ENCODE assay signal across 9 mouse cellular contexts in genomic region chr7:79089111-79089510, GRCm38 (mm10). TPM values are rescaled to one million over a fixed set of nuclear protein-coding genes. Genes with fewer than 3 reads are reported as not detected.
A peak's percentile ranks its signal among the peaks of the same experiment; 100 is the strongest.
DNase-seq lines count a peak whose midpoint lies in the region; ATAC-seq and TF ChIP-seq lines count a peak whose summit lies in the region.
"Had no signal": no experiment of that assay in that cellular context is flagged by ENCODE, and none has a peak within 500 bp of the region (broad histone marks: within the 10 kb centered on the region; RNA-seq: fewer than 3 reads in every experiment).

No protein-coding gene starts in this region.

- ATAC-seq in intestine, embryonic 16.5 days: no peak
- ATAC-seq in inflammation-experienced regulatory T-cells, adult 6 months: no peak

- WGBS in kidney, adult 2 months: 86% methylated on average over 4 of the region's 4 CpGs
- WGBS in intestine, embryonic 16.5 days: 73% methylated on average over 4 of the region's 4 CpGs

- H3K9me3 ChIP-seq in intestine, embryonic 16.5 days (ENCODE audit: control insufficient read depth, low read length): no peaks in the 10 kb centered on the region
- H3K9me3 ChIP-seq: heart, embryonic 15.5 days; liver, embryonic 13.5 days had no signal

- no peak overlapping the region for H3K4me2 ChIP-seq in intestine, embryonic 16.5 days (ENCODE audit: low read depth, low read length)
- H3K4me2 ChIP-seq: heart, embryonic 15.5 days; liver, embryonic 13.5 days had no signal

- H3K27ac ChIP-seq in kidney, adult 2 months (ENCODE audit: insufficient read depth, low read depth, low read length): no peak overlapping the region
- no peak overlapping the region for H3K27ac ChIP-seq in intestine, embryonic 16.5 days (ENCODE audit: low read length)
- H3K27ac ChIP-seq: heart, embryonic 15.5 days; liver, embryonic 13.5 days had no signal

- H3K4me1 ChIP-seq in kidney, adult 2 months (ENCODE audit: control insufficient read depth, insufficient read depth, low read length): no peaks in the 10 kb centered on the region
- no peaks in the 10 kb centered on the region for H3K4me1 ChIP-seq in intestine, embryonic 16.5 days (ENCODE audit: control insufficient read depth, insufficient read depth, low read length)
- H3K4me1 ChIP-seq: heart, embryonic 15.5 days; liver, embryonic 13.5 days had no signal

- 0 out of 2 replicates have a peak, but pooled peaks have one; percentile 16 for TF ChIP-seq CTCF in kidney, adult 2 months (conservative IDR thresholded peaks at IDR 0.05; ENCODE audit: insufficient read depth, insufficient read length, low read depth, low read length)

- DNase-seq in kidney, adult 2 months: peak; percentile 12
- no peak for DNase-seq in kidney, adult 11 months
- DNase-seq in 416B (ENCODE audit: low read depth): peak; percentile 5
- DNase-seq in ES-CJ7 (ENCODE audit: low read depth, low spot score): peak; percentile 73
- peak; percentile 46 for DNase-seq in kidney, postnatal 10 days
- DNase-seq: liver, embryonic 13.5 days had no signal

- H3K27me3 ChIP-seq in kidney, adult 2 months (replicated peaks; ENCODE audit: control insufficient read depth, insufficient read depth, low read length): no peaks in the 10 kb centered on the region
- no peaks in the 10 kb centered on the region for H3K27me3 ChIP-seq in intestine, embryonic 16.5 days (replicated peaks; ENCODE audit: control insufficient read depth, insufficient read depth, low read length)
- H3K27me3 ChIP-seq: heart, embryonic 15.5 days; liver, embryonic 13.5 days had no signal

- TF ChIP-seq POLR2A in kidney, adult 2 months (IDR thresholded peaks at IDR 0.05; ENCODE audit: low read depth, low read length): no peak

- no peaks in the 10 kb centered on the region for H3K36me3 ChIP-seq in kidney, adult 2 months (ENCODE audit: control insufficient read depth, insufficient read depth, low read length)
- H3K36me3 ChIP-seq in intestine, embryonic 16.5 days (ENCODE audit: control insufficient read depth, insufficient read depth, low read length): no peaks in the 10 kb centered on the region
- H3K36me3 ChIP-seq: heart, embryonic 15.5 days; liver, embryonic 13.5 days had no signal

- H3K4me3 ChIP-seq in kidney, adult 2 months (ENCODE audit: insufficient read depth, low read depth, low read length): no peak overlapping the region
- H3K4me3 ChIP-seq in intestine, embryonic 16.5 days (ENCODE audit: low read length): no peak overlapping the region
- H3K4me3 ChIP-seq: heart, embryonic 15.5 days; liver, embryonic 13.5 days had no signal

- H3K9ac ChIP-seq in intestine, embryonic 16.5 days (ENCODE audit: low read depth, low read length): no peak overlapping the region
- H3K9ac ChIP-seq: heart, embryonic 15.5 days; liver, embryonic 13.5 days had no signal

RNA-seq across cellular contexts. Expression of gene Acan, which starts 35.8 kb away (rescaled TPM):
- not detected in 2 replicates for polyA plus RNA-seq in kidney, adult 2 months (2012; rRNA removed)
- polyA plus RNA-seq in intestine, embryonic 16.5 days (2015; fragmentation: Nextera tagmentation; extraction: Ambion mirVana): 0.15 and 0.28 TPM in 2 replicates
- polyA plus RNA-seq in inflammation-experienced regulatory T-cells, adult 6 months (2017; shearing (Covaris generic)): not detected

RNA-seq across cellular contexts. Expression of gene Hapln3, which starts 41.7 kb away (rescaled TPM):
- polyA plus RNA-seq in kidney, adult 2 months (2012; rRNA removed): 1.6 and 3.1 TPM in 2 replicates
- polyA plus RNA-seq in intestine, embryonic 16.5 days (2015; fragmentation: Nextera tagmentation; extraction: Ambion mirVana): 1.7 and 1.9 TPM in 2 replicates
- not detected for polyA plus RNA-seq in inflammation-experienced regulatory T-cells, adult 6 months (2017; shearing (Covaris generic))

RNA-seq across cellular contexts. Expression of gene Mfge8, which starts 59.7 kb away (rescaled TPM):
- polyA plus RNA-seq in kidney, adult 2 months (2012; rRNA removed): 177 and 191 TPM in 2 replicates
- 184 and 188 TPM in 2 replicates for polyA plus RNA-seq in intestine, embryonic 16.5 days (2015; fragmentation: Nextera tagmentation; extraction: Ambion mirVana)
- 10 to 100 TPM; 16.7 to 18.5 (median 18.4) TPM for polyA plus RNA-seq in inflammation-experienced regulatory T-cells, adult 6 months (2017; shearing (Covaris generic))
